Mouse (Mus musculus): Measurements from ENCODE around the gene Tmigd3. TPM values are rescaled to one million over a fixed set of nuclear protein-coding genes. Genes with fewer than 3 reads are reported as not detected.

Tmigd3 gene
- total and polyA plus RNA-seq, 3 experiments, result 0.25 TPM; not detected in 2

DNA sequence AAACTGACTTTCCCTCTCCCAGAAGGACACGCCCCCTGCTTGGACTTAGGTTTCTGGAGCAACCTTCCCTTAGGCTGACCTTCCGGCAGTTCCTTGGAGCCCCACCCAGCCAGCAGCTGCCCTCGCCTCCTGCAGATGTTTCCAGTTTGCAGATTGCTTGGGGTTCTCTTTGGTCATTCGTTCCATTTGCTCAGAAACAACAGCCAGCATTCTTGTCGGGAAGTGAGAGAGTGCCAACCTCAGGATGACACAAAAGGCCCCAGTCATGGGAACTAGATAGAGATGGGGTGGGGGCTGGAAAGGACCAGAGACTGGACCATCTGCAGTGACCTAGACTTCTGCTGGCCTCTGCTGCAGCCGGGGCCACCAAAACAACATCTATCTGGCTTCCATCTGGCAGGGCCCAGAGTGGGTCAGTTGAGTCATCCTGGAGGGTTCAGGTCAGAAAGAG is 23.3 kb downstream of the Tmigd3 start (continued):
- TF ChIP-seq IRF4 (IDR thresholded peaks at IDR 0.05; ENCODE audit: low read depth, low read length) (peak; percentile 16; the same call in 1 of the 2 replicates), TCF12 (IDR thresholded peaks at IDR 0.05; ENCODE audit: low read depth, low read length) (peak; percentile 92), KAT2A (IDR thresholded peaks at IDR 0.05; ENCODE audit: insufficient replicate concordance, low read length) (no peak)

DNA sequence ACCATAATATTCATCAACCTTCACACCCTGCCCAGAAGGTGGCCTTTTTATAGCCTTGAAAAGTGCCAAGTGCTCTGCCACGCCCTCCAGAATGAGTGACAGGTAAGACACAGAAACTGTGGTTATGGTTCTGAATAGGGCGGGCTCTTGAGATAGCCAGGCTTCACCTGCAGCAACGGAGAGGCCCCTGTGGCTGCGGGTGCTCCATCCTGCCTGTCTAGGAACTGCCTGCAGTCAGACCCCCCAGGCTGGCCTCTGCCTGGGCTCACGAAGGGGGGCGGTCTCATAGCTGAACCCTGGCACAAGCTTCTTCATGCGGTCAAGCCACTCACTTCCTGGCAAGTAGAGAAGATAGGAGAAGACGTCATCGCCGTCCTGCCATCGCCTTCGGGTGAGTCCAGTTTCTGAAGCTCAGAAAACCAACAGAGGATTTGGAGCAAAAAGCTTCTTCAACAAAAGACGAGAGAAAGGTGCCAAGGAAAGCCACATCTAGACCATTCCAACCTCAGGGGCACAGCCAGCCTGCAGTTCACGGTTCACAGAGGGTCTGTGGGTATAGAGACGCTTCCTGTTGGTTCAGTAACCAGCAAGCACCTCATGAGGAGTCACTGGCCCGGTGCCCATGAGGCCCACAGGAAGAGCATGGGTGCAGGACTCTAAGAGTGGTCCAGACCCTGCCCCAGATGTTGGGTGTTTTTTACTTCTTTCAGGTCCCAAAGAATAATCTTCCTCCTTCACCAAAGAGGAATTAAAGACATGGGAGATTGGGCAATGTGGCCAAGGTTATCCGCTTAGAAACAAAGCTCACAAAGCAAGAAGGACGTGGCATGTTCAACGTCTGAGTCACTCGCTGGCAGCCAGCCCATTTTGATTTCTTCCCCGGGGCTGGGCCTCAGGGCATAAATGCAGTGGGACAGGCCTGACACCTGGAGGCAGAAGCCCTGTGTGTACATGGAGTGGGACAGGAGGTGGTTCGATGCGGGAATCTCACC is 24.2 kb downstream of the Tmigd3 start:
- Histone ChIP-seq H3K4me3 (replicated peaks in 1 of 3; ENCODE audit: low read depth in 2 of 3, low read length in 2 of 3, poor library complexity in 1 of 3) (peak overlapping the region; percentile 49 to 67 (median 53)), H3K79me2 (replicated peaks; ENCODE audit: control insufficient read depth, extremely low read depth, insufficient read depth, poor library complexity, severe bottlenecking) (no peaks in the 10 kb centered on the region), H3K9ac (ENCODE audit: insufficient read depth, low read depth) (peak overlapping the region; percentile 93), H3K9me3 (replicated peaks; ENCODE audit: low read length) (peaks cover 3% of the 10 kb centered on the region), H3K27me3 (replicated peaks) (no peaks in the 10 kb centered on the region), H3K27ac (ENCODE audit: insufficient read depth, low read depth) (peak overlapping the region; percentile 97), H3K4me1 (ENCODE audit: control insufficient read depth in 1 of 2, insufficient read depth in 2 of 2) (peaks cover 11 to 56% of the 10 kb centered on the region in 2 experiments), H3K4me2 (ENCODE audit: insufficient read depth, low read depth, poor library complexity, severe bottlenecking) (peak overlapping the region; percentile 48), H3K36me3 (replicated peaks in 1 of 2; ENCODE audit: control insufficient read depth in 1 of 2, insufficient read depth in 1 of 2, low read length in 1 of 2) (no peaks in the 10 kb centered on the region)
- peak; percentile 89 for DNase-seq (ENCODE audit: extremely low read depth)
- in situ Hi-C loops (cut with MboI; ENCODE audit: low pct_ligation_motif_present, low pct_unique_long_range_greater_than_20kb, low sequenced_read_pairs), result loop anchor here (5.0 kb wide), 2 partner anchors 73 to 208 kb away; partner anchors contain the start of gene Ddx20
- dilution Hi-C loops (cut with MboI; ENCODE audit: extremely low pct_ligation_motif_present, extremely low pct_unique_long_range_greater_than_20kb, low sequenced_read_pairs), result no loop called here
- no peak for TF ChIP-seq RCOR1 (conservative IDR thresholded peaks at IDR 0.05; ENCODE audit: low read depth, low read length)
- TF ChIP-seq ZKSCAN1 (IDR thresholded peaks at IDR 0.05; ENCODE audit: borderline replicate concordance, low read depth, low read length), result no peak
- peak; percentile 28 for TF ChIP-seq NELFE (IDR thresholded peaks at IDR 0.05; ENCODE audit: low read depth, low read length)
- peak; percentile 49; the same call in 1 of the 2 replicates for TF ChIP-seq ZNF384 (IDR thresholded peaks at IDR 0.05; ENCODE audit: low read depth, low read length)
- TF ChIP-seq RAD21 (IDR thresholded peaks at IDR 0.05; ENCODE audit: low read depth, low read length), result peak; percentile 96
- TF ChIP-seq IRF4 (IDR thresholded peaks at IDR 0.05; ENCODE audit: low read depth, low read length), result peak; percentile 54
- TF ChIP-seq HCFC1 (IDR thresholded peaks at IDR 0.05; ENCODE audit: low read depth, low read length), result peak; percentile 34; the same call in 1 of the 2 replicates
- 0 out of 2 replicates have a peak, but pooled peaks have one; percentile 73 for TF ChIP-seq MAZ (IDR thresholded peaks at IDR 0.05; ENCODE audit: low read depth, low read length)
- no peak for TF ChIP-seq GABPA (IDR thresholded peaks at IDR 0.05; ENCODE audit: insufficient replicate concordance, low read depth, low read length)
- TF ChIP-seq JUND (conservative IDR thresholded peaks at IDR 0.05; ENCODE audit: low read depth, low read length), result peak; percentile 43
- TF ChIP-seq ELF1 (IDR thresholded peaks at IDR 0.05; ENCODE audit: low read depth, low read length), result peak; percentile 63; the same call in 1 of the 2 replicates
- peak; percentile 73 for TF ChIP-seq MXI1 (IDR thresholded peaks at IDR 0.05; ENCODE audit: low read depth, low read length)
- TF ChIP-seq CHD2 (IDR thresholded peaks at IDR 0.05; ENCODE audit: low read length), result no peak; the same call in 1 of the 2 replicates
- no peak for TF ChIP-seq E2F4 (IDR thresholded peaks at IDR 0.05; ENCODE audit: insufficient replicate concordance, low read depth, low read length)
- TF ChIP-seq MAFK (IDR thresholded peaks at IDR 0.05; ENCODE audit: insufficient replicate concordance, low read length), result no peak
- TF ChIP-seq CTCF (conservative IDR thresholded peaks at IDR 0.05 in 1 of 2, IDR thresholded peaks at IDR 0.05 in 1 of 2; ENCODE audit: low read depth in 2 of 2, low read length in 2 of 2), result peak in 1 of 2 experiments; percentile 90; a peak in 2 of 4 replicates
- TF ChIP-seq USF1 (IDR thresholded peaks at IDR 0.05; ENCODE audit: low read depth, low read length), result no peak
- peak; percentile 63 for TF ChIP-seq TCF12 (IDR thresholded peaks at IDR 0.05; ENCODE audit: low read depth, low read length)
- TF ChIP-seq POLR2A (IDR thresholded peaks at IDR 0.05; ENCODE audit: low read depth, low read length), result peak; percentile 59
- TF ChIP-seq MEF2A (IDR thresholded peaks at IDR 0.05; ENCODE audit: borderline replicate concordance, low read depth, low read length), result 0 out of 2 replicates have a peak, but pooled peaks have one; percentile 62
- peak; percentile 84 for TF ChIP-seq SIN3A (IDR thresholded peaks at IDR 0.05; ENCODE audit: low read length)
- TF ChIP-seq ZMIZ1 (IDR thresholded peaks at IDR 0.05; ENCODE audit: low read depth, low read length), result no peak
- peak; percentile 95 for TF ChIP-seq SMC3 (IDR thresholded peaks at IDR 0.05; ENCODE audit: low read depth, low read length)
- no peak for TF ChIP-seq POLR2AphosphoS2 (IDR thresholded peaks at IDR 0.05; ENCODE audit: low read depth, low read length)
- no peak for TF ChIP-seq USF2 (conservative IDR thresholded peaks at IDR 0.05; ENCODE audit: low read depth, low read length)
- TF ChIP-seq UBTF (IDR thresholded peaks at IDR 0.05; ENCODE audit: low read depth, low read length), result no peak
- peak; percentile 73; the same call in 1 of the 2 replicates for TF ChIP-seq MYC (IDR thresholded peaks at IDR 0.05; ENCODE audit: low read depth, low read length)
- TF ChIP-seq NRF1 (IDR thresholded peaks at IDR 0.05; ENCODE audit: low read depth, low read length), result no peak
- TF ChIP-seq CHD1 (IDR thresholded peaks at IDR 0.05; ENCODE audit: low read depth, low read length), result no peak
- TF ChIP-seq JUN (IDR thresholded peaks at IDR 0.05; ENCODE audit: insufficient read depth, low read depth, low read length), result peak; percentile 53
- no peak for TF ChIP-seq EP300 (IDR thresholded peaks at IDR 0.05; ENCODE audit: low read length)
- peak; percentile 48; the same call in 1 of the 2 replicates for TF ChIP-seq BHLHE40 (IDR thresholded peaks at IDR 0.05; ENCODE audit: low read depth, low read length)
- no peak for TF ChIP-seq KAT2A (IDR thresholded peaks at IDR 0.05; ENCODE audit: insufficient replicate concordance, low read length)
- TF ChIP-seq PAX5 (IDR thresholded peaks at IDR 0.05; ENCODE audit: low read length), result no peak

All from CH12.LX (cell line).